ENCODE assay signal across 24 mouse cellular contexts in genomic region chr17:34448473-34449041, GRCm38 (mm10). TPM values are rescaled to one million over a fixed set of nuclear protein-coding genes. Genes with fewer than 3 reads are reported as not detected.
DNase-seq lines count a peak whose midpoint lies in the region; ATAC-seq and TF ChIP-seq lines count a peak whose summit lies in the region.
"Had no signal": no experiment of that assay in that cellular context is flagged by ENCODE, and none has a peak within 500 bp of the region (broad histone marks: within the 10 kb centered on the region; RNA-seq: fewer than 3 reads in every experiment).

No protein-coding gene starts in this region.

- H3K9ac ChIP-seq in liver, postnatal 0 days (replicated peaks) = no peak overlapping the region
- H3K9ac ChIP-seq in stomach, postnatal 0 days (ENCODE audit: low read length) = no peak overlapping the region
- H3K9ac ChIP-seq: forebrain, embryonic 13.5 days; heart, embryonic 13.5 days had no signal

- H3K4me1 ChIP-seq in megakaryocyte, embryonic 14.5 days = peaks cover 8% of the 10 kb centered on the region; the same call in 1 of the 2 replicates
- 0 out of 2 replicates have a peak, but pooled peaks cover 2% of the 10 kb centered on the region for H3K4me1 ChIP-seq in liver, postnatal 0 days (ENCODE audit: insufficient read depth)
- H3K4me1 ChIP-seq in stomach, postnatal 0 days (replicated peaks; ENCODE audit: control insufficient read depth, insufficient read depth) = no peaks in the 10 kb centered on the region
- H3K4me1 ChIP-seq: forebrain, embryonic 13.5 days; heart, embryonic 13.5 days had no signal

- peak overlapping the region; percentile 15 for H3K4me3 ChIP-seq in megakaryocyte, embryonic 14.5 days (replicated peaks)
- no peak overlapping the region for H3K4me3 ChIP-seq in liver, postnatal 0 days (ENCODE audit: low read depth, low read length)
- H3K4me3 ChIP-seq in stomach, postnatal 0 days (ENCODE audit: low read depth, low read length) = no peak overlapping the region
- H3K4me3 ChIP-seq: embryonic facial prominence, embryonic 10.5 days; forebrain, embryonic 13.5 days; heart, embryonic 13.5 days had no signal

- no peaks in the 10 kb centered on the region for H3K36me3 ChIP-seq in megakaryocyte, embryonic 14.5 days (replicated peaks; ENCODE audit: low read length)
- H3K36me3 ChIP-seq in liver, postnatal 0 days (replicated peaks; ENCODE audit: insufficient read depth, low read length) = no peaks in the 10 kb centered on the region
- no peaks in the 10 kb centered on the region for H3K36me3 ChIP-seq in stomach, postnatal 0 days (ENCODE audit: control insufficient read depth, insufficient read depth, low read length)
- H3K36me3 ChIP-seq: embryonic facial prominence, embryonic 10.5 days; G1E; heart, embryonic 13.5 days had no signal

- no peak overlapping the region for H3K27ac ChIP-seq in liver, postnatal 0 days (ENCODE audit: low read depth)
- H3K27ac ChIP-seq in stomach, postnatal 0 days (replicated peaks) = peak overlapping the region; percentile 53; the same call in 1 of the 2 replicates
- H3K27ac ChIP-seq: embryonic facial prominence, embryonic 10.5 days; forebrain, embryonic 13.5 days; heart, embryonic 13.5 days had no signal

- peak; percentile 25 for DNase-seq in liver
- DNase-seq in liver, postnatal 0 days = no peak
- peak; percentile 42 for DNase-seq in stomach, postnatal 0 days (ENCODE audit: low spot score)
- no peak for DNase-seq in T-cell, adult 2 months (ENCODE audit: low spot score)
- DNase-seq in kidney, adult 8-10 months = no peak
- DNase-seq: cerebellum, adult 2 months; gastrocnemius, postnatal 10 days; heart, adult 11 months; heart, postnatal 36 days; thymus, adult 2 months had no signal

- peak overlapping the region; percentile 18; the same call in 1 of the 2 replicates for H3K4me2 ChIP-seq in liver, postnatal 0 days (ENCODE audit: low read depth, low read length)
- no peak overlapping the region for H3K4me2 ChIP-seq in stomach, postnatal 0 days (replicated peaks; ENCODE audit: low read depth)
- H3K4me2 ChIP-seq: forebrain, embryonic 13.5 days; heart, embryonic 13.5 days had no signal

- TF ChIP-seq CTCF in liver, postnatal 0 days (IDR thresholded peaks at IDR 0.05; ENCODE audit: low read depth) = no peak
- no peak for TF ChIP-seq CTCF in stomach, postnatal 0 days (IDR thresholded peaks at IDR 0.05; ENCODE audit: low read depth)

- peaks cover 62% of the 10 kb centered on the region for H3K27me3 ChIP-seq in megakaryocyte, embryonic 14.5 days (replicated peaks)
- H3K27me3 ChIP-seq in liver, postnatal 0 days (ENCODE audit: insufficient read depth, low read length) = no peaks in the 10 kb centered on the region
- H3K27me3 ChIP-seq in stomach, postnatal 0 days (ENCODE audit: control insufficient read depth, insufficient read depth, low read length) = no peaks in the 10 kb centered on the region
- H3K27me3 ChIP-seq: forebrain, embryonic 13.5 days had no signal

- ATAC-seq in megakaryocyte, adult 5-6 weeks (ENCODE audit: poor library complexity, severe bottlenecking) = no peak
- ATAC-seq in liver, postnatal 0 days = peak; percentile 21; the same call in 1 of the 2 replicates
- ATAC-seq in stomach, postnatal 0 days (ENCODE audit: low FRiP score, low TSS enrichment) = peak; percentile 69
- no peak for ATAC-seq in inflammation-experienced regulatory T-cells, adult 6 months
- ATAC-seq: forebrain, embryonic 13.5 days had no signal

- WGBS in liver, postnatal 0 days (ENCODE audit: insufficient replicate concordance) = 7% methylated on average over 6 of the region's 6 CpGs
- 35% methylated on average over 6 of the region's 6 CpGs for WGBS in stomach, postnatal 0 days

- H3K9me3 ChIP-seq in megakaryocyte, embryonic 14.5 days = no peaks in the 10 kb centered on the region
- H3K9me3 ChIP-seq in liver, postnatal 0 days (ENCODE audit: low read length) = no peaks in the 10 kb centered on the region
- H3K9me3 ChIP-seq in stomach, postnatal 0 days (ENCODE audit: control insufficient read depth, low read length) = no peaks in the 10 kb centered on the region
- H3K9me3 ChIP-seq: embryonic facial prominence, embryonic 10.5 days; forebrain, embryonic 13.5 days; G1E; heart, embryonic 13.5 days had no signal

- TF ChIP-seq EP300 in liver, postnatal 0 days (IDR thresholded peaks at IDR 0.05; ENCODE audit: low read depth) = no peak
- TF ChIP-seq EP300 in stomach, postnatal 0 days (optimal IDR thresholded peaks at IDR 0.05) = no peak

RNA-seq across cellular contexts. Expression of gene Btnl4, which starts 28.6 kb away (rescaled TPM):
- polyA plus RNA-seq in megakaryocyte, embryonic 14.5 days (2012; ENCODE audit: insufficient read depth, low replicate concordance) = not detected in 2 replicates
- total RNA-seq in megakaryocyte, adult 5-6 weeks (2015) = not detected in 2 replicates
- total RNA-seq in megakaryocyte, adult 5-6 weeks (2017) = not detected in 2 replicates
- not detected in 2 replicates for polyA plus RNA-seq in liver, postnatal 0 days (2015; fragmentation: Nextera tagmentation; extraction: Ambion mirVana)
- polyA plus RNA-seq in stomach, postnatal 0 days (2015; fragmentation: Nextera tagmentation; extraction: Ambion mirVana) = 4.7 and 5.0 TPM in 2 replicates
- polyA plus RNA-seq in inflammation-experienced regulatory T-cells, adult 6 months (2017; shearing (Covaris generic)) = not detected
- total RNA-seq: adrenal gland, postnatal 4 days; gastrocnemius, postnatal 10 days; heart, postnatal 36 days; layer of hippocampus, postnatal 25 days; left cerebral cortex, postnatal 25 days had no signal
- polyA plus RNA-seq: cerebellum, adult 2 months; embryonic facial prominence, embryonic 10.5 days; forebrain, embryonic 13.5 days; G1E; heart, embryonic 13.5 days; kidney, embryonic 16.5 days; limb, embryonic 14.5 days; lung, embryonic 16.5 days; neural tube, embryonic 11.5 days had no signal

RNA-seq across cellular contexts. Expression of gene BC051142, which starts 49.9 kb away (rescaled TPM):
- not detected in 2 replicates for polyA plus RNA-seq in megakaryocyte, embryonic 14.5 days (2012; ENCODE audit: insufficient read depth, low replicate concordance)
- total RNA-seq in megakaryocyte, adult 5-6 weeks (2015) = not detected in 2 replicates
- total RNA-seq in megakaryocyte, adult 5-6 weeks (2017) = 0.29 and 3.8 TPM in 2 replicates
- 0.08 TPM in 1 of 2 replicates, not detected in the other for polyA plus RNA-seq in liver, postnatal 0 days (2015; fragmentation: Nextera tagmentation; extraction: Ambion mirVana)
- 0.59 and 0.86 TPM in 2 replicates for polyA plus RNA-seq in stomach, postnatal 0 days (2015; fragmentation: Nextera tagmentation; extraction: Ambion mirVana)
- polyA plus RNA-seq in inflammation-experienced regulatory T-cells, adult 6 months (2017; shearing (Covaris generic)) = 1 to 10 TPM in 1 of 3 experiments, under 1 TPM in 1, not detected in 1; 0.81 to 2.5 TPM
- total RNA-seq: heart, postnatal 36 days had no signal
- polyA plus RNA-seq: G1E had no signal

Comparison
In these comparisons a context has a peak if more than half of its experiments do, and no peak if none do; other contexts are left out.
1. DNase-seq: peak in liver (single experiment) and stomach, postnatal 0 days (single experiment); none in liver, postnatal 0 days (single experiment), T-cell, adult 2 months (single experiment) and kidney, adult 8-10 months (0 of 2).
2. ATAC-seq: peak in liver, postnatal 0 days (single experiment) and stomach, postnatal 0 days (single experiment); none in megakaryocyte, adult 5-6 weeks (single experiment) and inflammation-experienced regulatory T-cells, adult 6 months (single experiment).